In genomic region chr4:55623151-55623760, GRCm38 (mm10) we compare ENCODE assay signal across 10 mouse cellular contexts.
A peak's percentile ranks its signal among the peaks of the same experiment; 100 is the strongest.
DNase-seq lines count a peak whose midpoint lies in the region; ATAC-seq lines count a peak whose summit lies in the region.
"Had no signal": no experiment of that assay in that cellular context is flagged by ENCODE, and none has a peak within 500 bp of the region (broad histone marks: within the 10 kb centered on the region; RNA-seq: fewer than 3 reads in every experiment).

No protein-coding gene starts in this region.

- H3K4me3 ChIP-seq in liver, embryonic 11.5 days (ENCODE audit: low read depth, low read length): no peak overlapping the region
- no peak overlapping the region for H3K4me3 ChIP-seq in brown adipose tissue, adult 24 weeks (ENCODE audit: insufficient read depth, low read depth, low read length)
- H3K4me3 ChIP-seq: hindbrain, embryonic 15.5 days; limb, embryonic 12.5 days; neural tube, embryonic 12.5 days had no signal

- H3K27me3 ChIP-seq in liver, embryonic 11.5 days (replicated peaks; ENCODE audit: control insufficient read depth, insufficient read depth, low read length): no peaks in the 10 kb centered on the region
- H3K27me3 ChIP-seq: hindbrain, embryonic 15.5 days; limb, embryonic 12.5 days; neural tube, embryonic 12.5 days had no signal

- 51% methylated on average over 4 of the region's 4 CpGs for WGBS in liver, embryonic 11.5 days

- ATAC-seq in liver, embryonic 11.5 days (replicated peaks; ENCODE audit: low FRiP score): no peak

- no peak overlapping the region for H3K4me2 ChIP-seq in liver, embryonic 11.5 days
- H3K4me2 ChIP-seq: hindbrain, embryonic 15.5 days; limb, embryonic 12.5 days; neural tube, embryonic 12.5 days had no signal

- no peaks in the 10 kb centered on the region for H3K36me3 ChIP-seq in liver, embryonic 11.5 days (ENCODE audit: control insufficient read depth, insufficient read depth, low read length)
- H3K36me3 ChIP-seq: hindbrain, embryonic 15.5 days; limb, embryonic 12.5 days; neural tube, embryonic 12.5 days had no signal

- DNase-seq in liver: peak; percentile 43
- DNase-seq in liver, embryonic 11.5 days (ENCODE audit: low spot score): no peak
- peak; percentile 18 to 20 for DNase-seq in kidney, postnatal 36 days
- peak; percentile 66 for DNase-seq in skeletal muscle tissue, adult 2 months (ENCODE audit: low read depth, low spot score)
- DNase-seq in frontal cortex, postnatal 14 days (ENCODE audit: low spot score in 2 of 2): no peak
- DNase-seq in embryo, embryonic 10.5 days (ENCODE audit: low spot score): no peak

- no peaks in the 10 kb centered on the region for H3K4me1 ChIP-seq in liver, embryonic 11.5 days (replicated peaks; ENCODE audit: control insufficient read depth, insufficient read depth, low read length)
- H3K4me1 ChIP-seq in brown adipose tissue, adult 24 weeks (ENCODE audit: control insufficient read depth, insufficient read depth, insufficient read length, low read length): peaks cover 17% of the 10 kb centered on the region
- H3K4me1 ChIP-seq: hindbrain, embryonic 15.5 days; limb, embryonic 12.5 days; neural tube, embryonic 12.5 days had no signal

- no peak overlapping the region for H3K9ac ChIP-seq in liver, embryonic 11.5 days (ENCODE audit: low read depth, low read length)
- H3K9ac ChIP-seq: hindbrain, embryonic 15.5 days; limb, embryonic 12.5 days; neural tube, embryonic 12.5 days had no signal

- H3K27ac ChIP-seq in liver, embryonic 11.5 days (ENCODE audit: low read depth, low read length): no peak overlapping the region
- peak overlapping the region; percentile 69 for H3K27ac ChIP-seq in brown adipose tissue, adult 24 weeks (replicated peaks; ENCODE audit: low read depth, low read length)
- H3K27ac ChIP-seq: hindbrain, embryonic 15.5 days; limb, embryonic 12.5 days; neural tube, embryonic 12.5 days had no signal

- no peaks in the 10 kb centered on the region for H3K9me3 ChIP-seq in liver, embryonic 11.5 days (ENCODE audit: control insufficient read depth, low read length)
- H3K9me3 ChIP-seq: hindbrain, embryonic 15.5 days; limb, embryonic 12.5 days; neural tube, embryonic 12.5 days had no signal

Comparison
In these comparisons a context has a peak if more than half of its experiments do, and no peak if none do; other contexts are left out.
1. DNase-seq: peak in liver (single experiment), kidney, postnatal 36 days (2 of 2) and skeletal muscle tissue, adult 2 months (single experiment); none in liver, embryonic 11.5 days (single experiment), frontal cortex, postnatal 14 days (0 of 2) and embryo, embryonic 10.5 days (single experiment).